Mouse (Mus musculus) embryo, embryonic 11 days (tissue): ENCODE measurements around the gene Cd80.
"Not testable (repeated sequence)": the region's sequence is repeated elsewhere in the genome, so short reads cannot be mapped to it uniquely, and the experiment has no call there.

Source experiments
- DNase-seq: peaks from one replicate; pipeline ENCODE4 v3.0.0-alpha.2; 2015

Cd80 gene

GRCm38 (mm10) chr16:38474677-38475286 lies 19.4 kb downstream of the Cd80 start:
- DNase-seq: no peak

- no peak for DNase-seq
These were observed 20.4 kb downstream of the Cd80 start for GRCm38 (mm10) chr16:38475681-38476311.

GRCm38 (mm10) chr16:38476312-38477240 lies 21.2 kb downstream of the Cd80 start:
- DNase-seq: peak; percentile 65

- DNase-seq: not testable (repeated sequence)
These were observed 21.9 kb downstream of the Cd80 start for GRCm38 (mm10) chr16:38477241-38477608.

GRCm38 (mm10) chr16:38478296-38478695 lies 22.9 kb downstream of the Cd80 start:
- DNase-seq: no peak

GRCm38 (mm10) chr16:38481327-38481726 lies 26.0 kb downstream of the Cd80 start:
- DNase-seq: no peak

- peak; percentile 52 for DNase-seq
These were observed 27.6 kb downstream of the Cd80 start for GRCm38 (mm10) chr16:38482780-38483562.

- no peak for DNase-seq
These were observed 28.4 kb downstream of the Cd80 start for GRCm38 (mm10) chr16:38483582-38484309.

GRCm38 (mm10) chr16:38492551-38492950 lies 37.2 kb downstream of the Cd80 start:
- no peak for DNase-seq

- no peak for DNase-seq
These were observed 38.5 kb downstream of the Cd80 start for GRCm38 (mm10) chr16:38493890-38494289.

GRCm38 (mm10) chr16:38496604-38497140 lies 41.3 kb downstream of the Cd80 start:
- no peak for DNase-seq

GRCm38 (mm10) chr16:38502469-38502868 lies 47.1 kb downstream of the Cd80 start:
- no peak for DNase-seq

- no peak for DNase-seq
These were observed 48.2 kb downstream of the Cd80 start for GRCm38 (mm10) chr16:38503528-38503927.

GRCm38 (mm10) chr16:38506041-38506634 lies 50.8 kb downstream of the Cd80 start:
- DNase-seq: peak; percentile 79

- no peak for DNase-seq
These were observed 55.5 kb downstream of the Cd80 start for GRCm38 (mm10) chr16:38510846-38511245.

- DNase-seq: no peak
These were observed 63.8 kb downstream of the Cd80 start for GRCm38 (mm10) chr16:38519140-38519539.

GRCm38 (mm10) chr16:38521211-38521987 lies 66.0 kb downstream of the Cd80 start:
- peak; percentile 4 for DNase-seq

GRCm38 (mm10) chr16:38522129-38523084 lies 67.0 kb downstream of the Cd80 start, which contains the start of gene Timmdc1:
TSS of gene Timmdc1 (minus strand) at chr16:38522663.
- DNase-seq: peak; percentile 98

- no peak for DNase-seq
These were observed 70.9 kb downstream of the Cd80 start for GRCm38 (mm10) chr16:38526264-38526663.
